Comparison of ENCODE assay signal across 15 mouse cellular contexts in the genomic region with DNA sequence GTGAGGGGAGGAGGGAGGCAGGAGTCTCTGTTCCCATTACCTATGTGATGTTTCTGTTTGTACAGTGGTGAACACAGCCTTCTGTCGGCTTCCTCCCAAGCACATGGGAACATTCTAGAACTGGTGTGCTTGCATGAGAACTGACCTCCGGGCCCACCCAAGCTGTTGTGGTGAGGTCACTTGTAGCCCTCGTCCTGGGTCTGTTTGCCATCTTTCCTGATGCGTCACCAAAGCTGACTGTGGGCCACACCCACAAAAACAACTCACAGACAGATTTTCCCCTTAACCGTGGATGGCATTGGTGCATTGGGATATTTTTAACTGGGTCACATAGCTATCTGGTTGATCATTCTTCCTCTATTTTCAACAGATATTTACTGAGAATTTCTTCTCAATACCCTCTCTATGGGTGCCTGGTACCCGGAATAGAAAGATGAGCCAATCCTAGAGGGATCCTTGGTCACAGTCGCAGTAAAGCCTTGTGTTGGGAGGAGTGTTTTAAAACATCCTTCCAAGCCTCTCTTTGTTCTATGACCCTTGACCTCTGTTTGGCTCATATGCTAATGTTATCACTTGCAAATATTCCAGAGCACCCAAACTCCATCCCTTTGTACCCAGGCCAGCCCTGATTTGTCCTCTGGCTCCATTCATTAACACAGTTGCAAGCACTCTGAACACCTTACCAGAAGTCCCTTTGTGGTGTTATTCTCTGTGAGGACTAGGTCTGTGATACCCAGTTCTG. TPM values are rescaled to one million over a fixed set of nuclear protein-coding genes. Genes with fewer than 3 reads are reported as not detected.
DNase-seq lines count a peak whose midpoint lies in the region; ATAC-seq lines count a peak whose summit lies in the region.
"Had no signal": no experiment of that assay in that cellular context is flagged by ENCODE, and none has a peak within 500 bp of the region (broad histone marks: within the 10 kb centered on the region; RNA-seq: fewer than 3 reads in every experiment).

No protein-coding gene starts in this region.

- H3K9ac ChIP-seq in midbrain, embryonic 11.5 days (ENCODE audit: low read length), result no peak overlapping the region
- no peak overlapping the region for H3K9ac ChIP-seq in midbrain, embryonic 15.5 days
- no peak overlapping the region for H3K9ac ChIP-seq in hindbrain, embryonic 12.5 days
- H3K9ac ChIP-seq: embryonic facial prominence, embryonic 12.5 days; forebrain, embryonic 12.5 days; neural tube, embryonic 13.5 days had no signal

- H3K27ac ChIP-seq in midbrain, embryonic 11.5 days (ENCODE audit: low read depth, low read length), result no peak overlapping the region
- H3K27ac ChIP-seq in midbrain, embryonic 15.5 days, result no peak overlapping the region
- no peak overlapping the region for H3K27ac ChIP-seq in hindbrain, embryonic 12.5 days
- H3K27ac ChIP-seq: embryonic facial prominence, embryonic 12.5 days; forebrain, embryonic 12.5 days; macrophage; neural tube, embryonic 13.5 days had no signal

- no peaks in the 10 kb centered on the region for H3K36me3 ChIP-seq in midbrain, embryonic 11.5 days (ENCODE audit: control insufficient read depth, insufficient read depth, low read length)
- H3K36me3 ChIP-seq in midbrain, embryonic 15.5 days (replicated peaks), result no peaks in the 10 kb centered on the region
- H3K36me3 ChIP-seq in hindbrain, embryonic 12.5 days, result no peaks in the 10 kb centered on the region
- H3K36me3 ChIP-seq: embryonic facial prominence, embryonic 12.5 days; forebrain, embryonic 12.5 days; neural tube, embryonic 13.5 days had no signal

- ATAC-seq in midbrain, embryonic 11.5 days (ENCODE audit: low FRiP score), result no peak
- no peak for ATAC-seq in midbrain, embryonic 15.5 days (replicated peaks)
- no peak for ATAC-seq in hindbrain, embryonic 12.5 days (ENCODE audit: low FRiP score)
- ATAC-seq: inflammation-experienced regulatory T-cells, adult 6 months; midbrain, embryonic 16.5 days had no signal

- no peak overlapping the region for H3K4me3 ChIP-seq in midbrain, embryonic 11.5 days (ENCODE audit: low read depth, low read length)
- H3K4me3 ChIP-seq in midbrain, embryonic 15.5 days, result no peak overlapping the region
- H3K4me3 ChIP-seq in hindbrain, embryonic 12.5 days, result no peak overlapping the region
- H3K4me3 ChIP-seq: embryonic facial prominence, embryonic 12.5 days; forebrain, embryonic 12.5 days; neural tube, embryonic 13.5 days had no signal

- no peaks in the 10 kb centered on the region for H3K4me1 ChIP-seq in midbrain, embryonic 11.5 days (ENCODE audit: control insufficient read depth, insufficient read depth, low read length)
- H3K4me1 ChIP-seq in midbrain, embryonic 15.5 days, result no peaks in the 10 kb centered on the region
- no peaks in the 10 kb centered on the region for H3K4me1 ChIP-seq in hindbrain, embryonic 12.5 days
- H3K4me1 ChIP-seq: embryonic facial prominence, embryonic 12.5 days; forebrain, embryonic 12.5 days; neural tube, embryonic 13.5 days had no signal

- no peak overlapping the region for H3K4me2 ChIP-seq in midbrain, embryonic 11.5 days
- H3K4me2 ChIP-seq in midbrain, embryonic 15.5 days, result no peak overlapping the region
- H3K4me2 ChIP-seq in hindbrain, embryonic 12.5 days (replicated peaks), result no peak overlapping the region
- H3K4me2 ChIP-seq: embryonic facial prominence, embryonic 12.5 days; forebrain, embryonic 12.5 days; liver, embryonic 11.5 days; neural tube, embryonic 13.5 days had no signal

- intact Hi-C loops in heart, postnatal 36 days (cut with DNase I), result no loop called here

- H3K9me3 ChIP-seq in midbrain, embryonic 11.5 days (ENCODE audit: control insufficient read depth, low read length), result no peaks in the 10 kb centered on the region
- H3K9me3 ChIP-seq in midbrain, embryonic 15.5 days, result no peaks in the 10 kb centered on the region
- no peaks in the 10 kb centered on the region for H3K9me3 ChIP-seq in hindbrain, embryonic 12.5 days (replicated peaks)
- H3K9me3 ChIP-seq: embryonic facial prominence, embryonic 12.5 days; forebrain, embryonic 12.5 days; neural tube, embryonic 13.5 days had no signal

- WGBS in midbrain, embryonic 11.5 days, result 71% methylated on average over 7 of the region's 7 CpGs
- 73% methylated on average over 7 of the region's 7 CpGs for WGBS in midbrain, embryonic 15.5 days
- WGBS in hindbrain, embryonic 12.5 days, result 66% methylated on average over 7 of the region's 7 CpGs

- DNase-seq in heart, adult 9 months (ENCODE audit: low spot score in 2 of 2), result peak; percentile 38 to 40
- no peak for DNase-seq in heart, postnatal 36 days
- peak; percentile 69 for DNase-seq in midbrain, embryonic 11.5 days (ENCODE audit: low spot score, missing footprints)
- DNase-seq in NIH3T3 (ENCODE audit: low read depth), result peak; percentile 83
- no peak for DNase-seq in frontal cortex, postnatal 14 days (ENCODE audit: low spot score in 2 of 2)
- DNase-seq: kidney, postnatal 25 days had no signal

- no peaks in the 10 kb centered on the region for H3K27me3 ChIP-seq in midbrain, embryonic 11.5 days (ENCODE audit: control insufficient read depth, insufficient read depth, low read length)
- H3K27me3 ChIP-seq in midbrain, embryonic 15.5 days (replicated peaks), result no peaks in the 10 kb centered on the region
- H3K27me3 ChIP-seq in hindbrain, embryonic 12.5 days, result no peaks in the 10 kb centered on the region
- H3K27me3 ChIP-seq: embryonic facial prominence, embryonic 12.5 days; forebrain, embryonic 12.5 days; neural tube, embryonic 13.5 days had no signal

RNA-seq across cellular contexts. Expression of a gene that starts 19.9 kb away (rescaled TPM):
- 10 to 100 TPM; 12.5 to 13.7 TPM for total RNA-seq in heart, postnatal 36 days (2021)
- polyA plus RNA-seq in midbrain, embryonic 11.5 days (2014; fragmentation: Nextera tagmentation; extraction: Ambion mirVana), result 1.8 and 2.6 TPM in 2 replicates
- polyA plus RNA-seq in midbrain, embryonic 15.5 days (2015; fragmentation: Nextera tagmentation; extraction: Ambion mirVana), result 1.2 and 1.8 TPM in 2 replicates
- 3.2 and 3.4 TPM in 2 replicates for polyA plus RNA-seq in hindbrain, embryonic 12.5 days (2016; fragmentation: Nextera tagmentation; extraction: Ambion mirVana)

RNA-seq across cellular contexts. Expression of a gene that starts 31.1 kb away (rescaled TPM):
- total RNA-seq in heart, postnatal 36 days (2021), result 10 to 100 TPM in 1 of 2 experiments, 1 to 10 TPM in 1; 7.4 to 11.5 TPM
- 145 and 150 TPM in 2 replicates for polyA plus RNA-seq in midbrain, embryonic 11.5 days (2014; fragmentation: Nextera tagmentation; extraction: Ambion mirVana)
- polyA plus RNA-seq in midbrain, embryonic 15.5 days (2015; fragmentation: Nextera tagmentation; extraction: Ambion mirVana), result 59.1 and 60.3 TPM in 2 replicates
- 108 and 119 TPM in 2 replicates for polyA plus RNA-seq in hindbrain, embryonic 12.5 days (2016; fragmentation: Nextera tagmentation; extraction: Ambion mirVana)

Comparison
In these comparisons a context has a peak if more than half of its experiments do, and no peak if none do; other contexts are left out.
1. DNase-seq: peak in heart, adult 9 months (2 of 2), midbrain, embryonic 11.5 days (single experiment) and NIH3T3 (single experiment); none in heart, postnatal 36 days (0 of 2) and frontal cortex, postnatal 14 days (0 of 2).